Mouse (Mus musculus): ENCODE measurements around the gene Gm38392. TPM values are rescaled to one million over a fixed set of nuclear protein-coding genes. Genes with fewer than 3 reads are reported as not detected.

Gene Gm38392
- polyA plus RNA-seq, 2 experiments from 2014 or later: not detected

DNA sequence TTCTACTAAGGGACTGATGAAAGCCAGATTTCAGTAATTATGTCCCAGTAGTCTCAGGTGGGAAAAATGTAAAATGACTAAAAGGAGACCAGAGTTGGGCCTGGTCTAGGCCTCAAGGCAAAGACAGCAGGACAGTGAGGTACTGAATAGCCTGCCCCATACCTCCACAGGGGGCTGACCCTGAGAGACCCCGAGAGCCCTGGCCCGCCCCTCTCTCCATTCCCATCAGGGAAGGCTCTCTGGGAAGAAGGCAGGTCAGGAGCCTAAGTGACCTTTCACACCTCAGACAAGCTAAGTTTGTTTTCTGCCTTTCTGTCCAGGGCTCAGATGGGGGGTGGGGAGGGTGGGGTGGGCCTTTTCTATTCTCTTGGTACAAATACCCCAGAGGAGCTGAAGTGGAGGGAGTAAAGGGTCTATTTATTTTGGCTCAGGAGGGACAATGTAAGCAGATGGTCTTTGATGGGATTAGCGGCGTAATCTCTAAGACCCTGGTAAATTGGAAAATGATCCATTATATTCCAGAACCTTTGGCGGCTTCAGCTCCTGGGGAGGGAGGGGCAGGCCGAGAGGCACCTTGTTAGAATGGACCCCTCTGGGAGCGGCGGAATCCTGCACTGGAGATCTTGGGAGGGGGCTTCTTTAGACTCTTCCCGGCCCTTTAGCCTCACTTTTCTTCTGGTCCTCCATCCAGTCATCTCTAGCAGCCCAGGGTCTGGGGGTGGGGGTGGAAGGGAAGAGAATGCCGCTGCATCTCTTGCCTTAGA lies 89.1 kb downstream of the Gm38392 start:
- ATAC-seq: no peak

Other genes starting within 250 kb of the Gm38392 start
- 10 to 100 TPM; 33.8 to 36.0 TPM for gene Gpatch4, start 244.1 kb downstream of the Gm38392 start, polyA plus RNA-seq (2017; shearing (Covaris generic))
- 10 to 100 TPM; 67.4 to 72.4 TPM for gene Naxe, start 228.7 kb downstream of the Gm38392 start, polyA plus RNA-seq (2017; shearing (Covaris generic))
- not detected for gene Ttc24, start 208.9 kb downstream of the Gm38392 start, polyA plus RNA-seq (2017; shearing (Covaris generic))
- gene Iqgap3, start 205.2 kb downstream of the Gm38392 start, polyA plus RNA-seq (2017; shearing (Covaris generic)): 1 to 10 TPM in 1 of 2 experiments, under 1 TPM in 1; 0.75 to 1.5 TPM
- 10 to 100 TPM; 30.9 to 36.1 TPM for gene Mef2d, start 144.8 kb downstream of the Gm38392 start, polyA plus RNA-seq (2017; shearing (Covaris generic))
- not detected for gene Rhbg, start 32.5 kb downstream of the Gm38392 start, polyA plus RNA-seq (2017; shearing (Covaris generic))
- 1 to 10 TPM; 5.8 to 7.7 TPM for gene Tsacc, start 9.8 kb upstream of the Gm38392 start, polyA plus RNA-seq (2017; shearing (Covaris generic))
- gene Cct3, start 9.9 kb upstream of the Gm38392 start, polyA plus RNA-seq (2017; shearing (Covaris generic)): 100 to 1,000 TPM; 189 to 216 TPM
- gene Glmp, start 37.8 kb upstream of the Gm38392 start, polyA plus RNA-seq (2017; shearing (Covaris generic)): 100 to 1,000 TPM; 370 to 504 TPM
- 1 to 10 TPM; 1.1 to 2.2 TPM for gene Tmem79, start 48.9 kb upstream of the Gm38392 start, polyA plus RNA-seq (2017; shearing (Covaris generic))
- gene Smg5, start 49.0 kb upstream of the Gm38392 start, polyA plus RNA-seq (2017; shearing (Covaris generic)): 10 to 100 TPM; 24.2 to 34.9 TPM
- not detected for gene Paqr6, start 77.4 kb upstream of the Gm38392 start, polyA plus RNA-seq (2017; shearing (Covaris generic))
- gene Bglap3, start 85.5 kb upstream of the Gm38392 start, polyA plus RNA-seq (2017; shearing (Covaris generic)): not detected
- gene Bglap2, start 91.5 kb upstream of the Gm38392 start, polyA plus RNA-seq (2017; shearing (Covaris generic)): not detected
- gene Bglap, start 97.3 kb upstream of the Gm38392 start, polyA plus RNA-seq (2017; shearing (Covaris generic)): not detected
- gene Pmf1, start 123.1 kb upstream of the Gm38392 start, polyA plus RNA-seq (2017; shearing (Covaris generic)): 10 to 100 TPM; 37.2 to 52.9 TPM
- 10 to 100 TPM; 17.5 to 18.5 TPM for gene Slc25a44, start 137.9 kb upstream of the Gm38392 start, polyA plus RNA-seq (2017; shearing (Covaris generic))
- 10 to 100 TPM; 17.6 to 32.8 TPM for gene Sema4a, start 174.0 kb upstream of the Gm38392 start, polyA plus RNA-seq (2017; shearing (Covaris generic))
- gene Lmna, start 222.7 kb upstream of the Gm38392 start, polyA plus RNA-seq (2017; shearing (Covaris generic)): 1 to 10 TPM; 5.0 to 5.1 TPM
- 1 to 10 TPM in 1 of 2 experiments, under 1 TPM in 1; 0.60 to 1.5 TPM for gene Mex3a, start 245.2 kb upstream of the Gm38392 start, polyA plus RNA-seq (2017; shearing (Covaris generic))

All from CD4-positive, CD25-positive, alpha-beta regulatory T cell, adult 4 months (primary cell).